Mouse (Mus musculus) 3T3-L1 (cell line): Measurements from ENCODE around the gene Zfp827.

Experiments
- DNase-seq: peaks from one replicate; pipeline ENCODE4 v3.0.0-alpha.2; 2015; ENCODE audit warnings: low read depth, low spot score

The Zfp827 gene

DNA sequence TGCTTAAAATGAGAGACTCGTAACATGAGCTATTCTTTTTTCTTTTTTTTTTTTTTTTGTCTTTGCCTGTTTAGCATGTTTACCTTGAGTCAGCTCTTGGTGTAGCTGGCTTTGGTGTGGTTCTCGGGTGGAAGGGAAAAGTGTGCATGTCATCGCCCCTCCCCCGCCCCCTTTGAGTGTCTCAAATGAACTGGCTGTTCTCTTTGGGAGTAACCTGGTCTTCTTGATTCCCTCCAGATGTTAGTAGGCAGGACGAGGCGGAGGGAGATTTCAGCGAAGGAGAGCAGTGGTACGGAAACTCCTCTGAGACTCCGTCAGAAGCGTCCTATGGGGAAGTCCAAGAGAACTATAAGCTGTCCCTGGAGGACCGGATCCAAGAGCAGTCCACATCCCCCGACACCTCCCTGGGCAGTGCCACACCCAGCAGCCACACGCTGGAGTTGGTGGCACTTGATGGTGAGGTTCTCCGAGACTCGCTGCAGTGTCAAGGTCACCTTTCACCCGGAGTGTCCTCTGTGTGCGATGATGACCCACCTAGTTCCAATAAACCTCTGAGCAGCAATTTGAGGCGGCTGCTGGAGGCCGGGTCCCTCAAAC is 31.9 kb downstream of the Zfp827 start:
- peak; percentile 75 for DNase-seq

DNA sequence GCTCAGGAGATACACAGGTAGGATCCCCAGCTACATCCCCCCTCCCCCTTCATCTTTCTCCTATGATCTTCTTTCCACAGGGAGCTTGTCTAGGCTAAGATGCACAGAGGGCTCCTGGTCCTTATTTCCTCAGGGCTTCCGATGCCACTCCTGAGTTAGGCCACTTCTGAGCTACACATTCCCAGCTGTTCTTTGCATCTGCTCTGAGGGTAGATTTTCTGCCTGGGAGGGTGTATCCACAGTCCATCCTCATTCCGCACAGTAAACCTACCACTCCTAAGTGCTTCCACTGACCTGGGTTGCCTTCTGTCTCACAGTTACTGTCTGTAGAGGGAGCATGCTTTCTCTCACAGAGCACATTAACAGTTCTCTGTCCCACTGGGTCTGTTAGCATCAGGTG is 37.7 kb downstream of the Zfp827 start:
- DNase-seq, result no peak

DNA sequence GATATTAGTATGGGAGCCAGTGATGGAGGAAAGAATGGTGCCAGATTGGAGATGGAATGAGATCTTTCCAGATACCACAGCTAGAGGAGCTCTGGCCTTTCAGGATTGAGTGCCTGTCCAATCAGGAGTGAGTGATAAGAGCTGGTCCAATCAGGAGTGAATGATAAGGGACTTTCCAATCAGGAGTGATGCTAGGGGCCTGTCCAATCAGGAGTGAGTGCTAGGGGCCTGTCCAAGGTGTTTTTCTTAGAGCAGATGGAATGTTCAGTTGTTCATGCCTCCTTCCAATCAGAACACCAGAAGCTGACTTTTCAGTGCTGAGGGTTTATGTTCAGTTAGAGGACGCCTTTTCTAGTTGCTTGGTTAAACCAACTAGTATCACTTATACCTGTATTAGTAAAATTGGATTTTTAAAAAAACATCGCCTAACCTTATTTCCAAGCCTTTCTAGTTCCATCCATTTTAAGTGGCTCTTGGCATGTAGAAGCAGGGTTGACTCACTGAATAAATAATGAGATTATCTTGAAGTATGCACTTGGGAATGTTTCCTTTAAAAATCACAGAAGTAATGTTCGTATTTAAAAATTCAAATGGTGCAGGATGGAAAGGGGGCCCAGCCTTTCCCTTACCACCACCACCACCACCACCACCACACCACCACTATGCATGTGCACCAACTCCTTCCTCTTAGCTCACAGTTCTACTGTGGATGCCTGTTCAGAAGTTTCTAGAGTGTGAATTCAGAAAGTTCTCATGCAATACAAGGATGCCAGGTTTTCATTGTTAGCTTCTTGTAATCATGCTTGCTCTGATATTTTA is 39.8 kb downstream of the Zfp827 start:
- DNase-seq, result peak; percentile 53

DNA sequence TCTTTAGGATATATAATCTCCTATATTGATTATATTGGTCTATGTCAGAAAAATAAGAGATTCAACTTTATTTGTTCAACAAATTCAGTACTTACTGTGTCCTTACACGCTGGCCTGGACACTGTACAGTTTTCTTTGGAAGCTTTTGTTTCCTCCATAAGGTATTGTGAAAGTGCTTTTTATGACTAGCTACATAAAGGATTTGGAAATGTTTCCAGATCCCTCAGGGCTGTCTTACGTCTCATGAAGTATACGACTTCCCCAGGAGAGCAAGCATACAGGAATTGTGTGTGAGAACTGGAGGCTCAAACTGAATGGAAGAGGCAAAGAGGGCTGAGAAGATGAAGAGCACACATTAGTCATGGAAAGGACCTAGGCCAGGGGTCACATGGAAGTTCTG is 45.1 kb downstream of the Zfp827 start:
- DNase-seq, result no peak

DNA sequence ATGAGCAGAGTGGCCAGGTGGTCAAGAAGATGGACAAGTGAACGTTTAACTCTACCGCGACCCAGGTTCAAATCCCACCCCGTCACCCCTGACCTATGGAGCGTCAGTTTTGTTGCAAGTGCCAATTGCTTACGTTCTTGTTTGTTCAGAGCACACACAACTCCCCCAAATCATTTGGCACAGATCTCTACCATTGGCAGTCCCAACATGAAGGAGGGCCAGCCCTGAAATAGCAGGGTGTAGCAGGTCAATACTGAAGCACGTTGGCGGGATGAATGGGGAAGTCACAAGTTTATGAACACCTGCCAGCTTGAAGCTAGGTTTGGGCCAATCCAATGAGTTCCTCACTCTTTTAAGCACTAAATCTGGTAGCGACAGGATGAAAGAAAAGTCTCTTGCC is 46.7 kb downstream of the Zfp827 start:
- no peak for DNase-seq

DNA sequence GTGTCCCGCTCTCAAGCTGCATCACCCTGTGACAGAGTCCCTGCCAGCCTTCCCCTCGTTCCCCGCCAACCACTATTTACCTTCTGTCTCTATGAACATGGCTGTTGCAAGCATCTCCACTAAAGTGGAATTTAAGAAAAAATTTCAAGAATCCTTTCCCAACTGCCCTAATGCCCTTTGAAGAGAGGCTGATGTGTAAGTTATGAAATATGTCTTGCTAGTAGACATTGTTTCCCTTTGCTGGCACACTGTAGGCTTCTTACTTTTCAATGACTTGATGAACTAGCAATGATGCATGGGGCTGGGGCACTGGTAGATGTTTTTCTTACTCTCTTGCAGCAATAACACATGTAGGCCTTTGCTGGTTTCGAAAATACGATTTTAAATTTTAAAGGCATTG is 49.0 kb downstream of the Zfp827 start:
- DNase-seq, result peak; percentile 26

DNA sequence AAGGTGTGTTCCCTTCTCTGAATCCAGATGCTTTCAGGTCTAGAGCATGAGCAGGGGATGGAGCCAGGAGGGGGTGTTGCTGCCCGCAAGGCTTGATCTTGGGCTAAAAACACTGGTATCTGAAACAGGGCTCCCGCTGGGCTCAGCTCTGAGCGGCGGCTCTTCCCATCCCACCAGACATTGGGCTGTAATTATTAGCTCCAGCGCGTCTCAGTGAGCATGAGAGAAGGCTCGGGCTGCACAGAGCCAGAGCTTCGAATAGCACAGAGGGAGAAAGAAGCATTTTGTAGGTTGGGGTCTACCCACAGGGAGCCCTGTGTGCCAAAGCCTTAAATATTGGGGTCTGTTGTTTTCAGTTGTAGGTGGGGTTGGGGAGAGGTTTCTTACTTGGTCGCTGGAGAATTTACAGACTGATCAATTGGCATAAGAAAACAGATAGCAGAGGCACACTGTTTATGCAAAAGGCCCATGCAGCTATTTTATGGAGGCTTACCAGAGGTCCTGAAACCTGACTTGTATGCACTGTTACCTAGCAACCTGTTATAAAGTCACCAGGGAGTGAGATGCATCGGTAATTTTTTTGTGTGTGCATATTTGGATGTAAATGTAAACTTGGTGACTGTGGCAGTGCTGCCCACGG is 50.4 kb downstream of the Zfp827 start:
- DNase-seq, result no peak

DNA sequence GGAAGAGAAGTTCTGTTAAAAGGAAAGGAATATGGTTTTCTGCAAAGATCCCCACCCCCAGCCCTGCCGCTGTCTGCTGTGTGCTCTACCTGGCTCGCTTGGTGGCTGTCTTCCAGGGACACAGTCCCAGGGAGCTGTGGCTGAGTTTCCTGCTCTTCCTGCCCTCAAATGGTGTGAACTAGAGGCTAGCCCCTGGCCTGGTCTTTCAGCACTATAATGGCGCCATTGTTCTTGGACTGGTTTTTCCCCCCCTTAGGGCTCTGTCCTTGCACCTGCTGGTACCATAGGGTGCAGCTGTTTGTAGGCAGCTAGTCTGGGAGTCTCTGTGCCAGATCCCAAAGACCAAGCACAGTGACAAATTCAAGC is 50.9 kb downstream of the Zfp827 start:
- DNase-seq, result no peak

DNA sequence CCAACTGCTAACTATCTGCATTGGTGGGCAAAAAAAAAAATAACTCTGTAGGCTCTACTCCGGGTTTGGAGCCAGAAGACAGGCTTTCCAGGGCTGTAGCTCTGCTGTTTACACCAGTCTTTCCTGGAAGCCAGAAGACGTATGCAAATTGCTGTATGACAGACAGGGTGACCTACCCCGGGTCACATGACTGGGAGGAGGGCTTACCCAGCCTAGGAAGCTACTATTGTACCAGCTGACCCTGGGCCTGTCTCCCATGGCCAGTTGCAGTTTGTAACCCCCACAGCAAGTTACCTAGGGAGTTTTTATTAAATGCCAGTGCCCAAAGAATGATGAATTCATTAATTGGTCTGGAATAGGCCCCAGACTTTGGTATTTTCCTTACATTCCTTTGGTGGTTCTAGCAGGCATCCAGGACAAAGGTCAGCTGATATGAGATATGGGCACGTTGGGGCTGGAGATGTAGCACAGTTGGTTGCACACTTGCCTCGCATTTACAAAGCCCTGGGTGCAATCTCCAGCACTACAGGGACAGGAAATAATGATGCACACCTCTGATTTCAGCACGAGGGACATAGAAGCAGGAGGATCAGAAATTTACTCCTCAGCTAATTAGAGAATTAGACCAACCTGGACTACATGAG is 52.0 kb downstream of the Zfp827 start:
- peak; percentile 39 for DNase-seq

DNA sequence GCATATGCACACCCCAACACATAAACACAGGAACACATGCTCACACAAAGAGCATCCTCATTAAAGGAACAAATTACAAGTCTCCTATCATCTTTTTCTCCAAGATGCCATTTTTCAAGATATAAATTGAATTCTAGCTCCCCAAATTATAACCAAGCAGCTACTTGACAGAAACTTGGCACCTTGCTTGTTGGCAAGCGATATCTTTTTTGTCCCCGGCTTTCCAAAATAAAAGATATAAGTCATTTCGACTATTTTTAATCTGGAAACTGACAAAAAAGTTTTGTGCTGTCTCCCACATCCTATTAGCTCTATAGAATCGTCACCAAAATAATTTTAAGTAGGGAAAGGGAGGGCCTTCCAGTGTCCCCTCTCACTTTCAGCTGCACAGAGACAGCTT is 53.1 kb downstream of the Zfp827 start:
- DNase-seq, result no peak

DNA sequence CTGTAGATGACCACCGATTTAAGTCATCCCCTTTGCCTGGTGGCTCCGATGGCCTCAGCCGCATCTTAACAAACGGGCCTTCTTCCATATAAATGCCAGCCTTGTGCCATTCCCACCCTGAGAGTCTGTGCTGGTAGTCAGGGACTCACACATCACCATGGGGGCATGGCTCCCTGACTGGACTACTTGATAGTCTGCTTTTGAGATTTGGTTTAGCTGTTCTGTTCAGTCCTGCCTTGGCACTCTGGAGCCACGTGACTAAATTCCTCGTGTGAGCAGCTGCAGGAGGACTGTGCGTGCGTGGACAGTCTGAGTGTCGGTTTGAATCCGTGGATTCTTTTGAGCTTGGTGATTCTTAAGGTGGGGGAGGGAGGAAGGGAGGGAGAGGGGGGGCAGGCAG is 53.7 kb downstream of the Zfp827 start:
- DNase-seq, result no peak

DNA sequence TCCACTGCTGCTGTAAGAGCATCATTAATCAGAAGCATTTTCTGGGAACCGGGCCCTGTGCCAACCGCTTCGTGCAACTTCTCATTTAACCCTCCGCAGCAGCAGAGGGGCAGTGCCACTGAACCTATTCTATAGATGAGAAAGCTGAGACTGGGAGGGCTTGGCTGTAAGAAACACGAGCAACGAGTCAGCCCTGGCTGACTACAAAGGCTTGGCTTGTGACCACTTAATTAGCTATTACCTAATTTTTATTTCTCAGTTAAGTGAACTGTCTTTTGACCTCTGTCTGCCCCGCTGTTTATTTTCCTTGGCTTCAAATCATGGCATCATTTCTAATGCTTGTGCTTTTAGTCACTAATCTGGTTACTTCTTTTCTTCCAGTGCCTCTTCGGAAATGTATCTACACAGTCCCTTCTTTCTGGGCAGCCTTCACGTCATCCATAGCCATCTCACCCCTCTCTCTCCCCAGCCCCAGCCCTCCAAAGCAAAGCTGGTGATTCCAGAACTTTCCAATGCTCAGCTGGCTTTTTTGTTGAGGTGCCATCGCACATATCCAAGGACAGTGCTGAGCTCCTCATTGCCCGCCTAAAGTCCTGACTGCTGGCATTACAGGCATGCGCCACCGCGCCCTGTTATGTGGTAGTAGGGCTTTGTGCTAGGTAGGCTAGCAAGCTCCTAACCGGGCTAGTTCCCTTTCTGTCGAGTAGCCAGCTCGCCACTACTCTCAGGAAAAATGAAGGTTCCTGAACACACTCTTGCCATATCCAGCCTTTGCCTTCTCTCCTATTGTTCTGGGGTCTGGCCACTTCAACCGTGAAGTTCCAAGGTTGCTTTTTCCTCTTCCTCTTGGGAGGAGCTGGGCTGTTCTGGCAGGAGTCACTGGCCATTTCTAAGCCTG is 55.5 kb downstream of the Zfp827 start:
- peak; percentile 53 for DNase-seq

DNA sequence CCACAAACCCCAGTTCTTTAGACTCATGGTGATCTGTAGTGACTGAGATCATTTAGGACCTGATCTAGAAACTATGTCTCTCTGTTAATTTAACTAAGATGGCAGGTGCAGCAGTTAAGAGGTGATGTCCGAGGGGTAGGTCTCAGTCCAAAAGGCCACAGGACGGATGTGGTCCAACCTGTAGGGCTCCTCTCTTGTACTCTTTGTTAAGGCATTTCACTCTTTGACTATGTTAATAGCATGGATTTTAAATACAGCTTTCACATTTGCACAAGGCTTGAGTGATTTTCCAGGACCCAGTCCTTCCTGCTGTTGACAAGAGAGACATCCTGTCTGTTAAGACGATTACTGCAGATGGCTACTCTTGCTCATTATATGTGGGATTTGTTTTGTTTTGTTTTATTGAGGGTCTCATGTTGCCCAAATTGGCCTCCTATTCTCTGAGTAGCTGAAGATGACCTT is 56.2 kb downstream of the Zfp827 start:
- DNase-seq, result no peak

DNA sequence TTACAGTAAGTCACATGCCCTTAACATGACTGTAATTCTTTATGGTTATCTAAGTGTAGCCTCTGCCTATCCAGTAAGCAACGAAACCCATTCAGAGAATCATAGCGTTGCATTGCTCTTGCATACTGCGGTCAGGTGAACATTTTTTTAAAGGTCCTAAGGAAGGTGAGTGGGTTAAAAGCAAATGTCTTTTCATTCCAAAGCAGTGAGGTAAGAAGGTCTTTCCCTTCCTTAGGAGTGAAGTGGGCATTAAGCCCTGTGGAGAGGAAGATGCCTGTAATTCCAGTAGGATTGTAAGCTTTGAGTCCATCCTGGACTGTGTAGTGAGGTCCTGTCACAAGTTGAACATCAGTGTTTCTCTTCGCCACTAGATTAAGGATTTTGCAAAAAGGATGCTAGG is 66.2 kb downstream of the Zfp827 start:
- no peak for DNase-seq

DNA sequence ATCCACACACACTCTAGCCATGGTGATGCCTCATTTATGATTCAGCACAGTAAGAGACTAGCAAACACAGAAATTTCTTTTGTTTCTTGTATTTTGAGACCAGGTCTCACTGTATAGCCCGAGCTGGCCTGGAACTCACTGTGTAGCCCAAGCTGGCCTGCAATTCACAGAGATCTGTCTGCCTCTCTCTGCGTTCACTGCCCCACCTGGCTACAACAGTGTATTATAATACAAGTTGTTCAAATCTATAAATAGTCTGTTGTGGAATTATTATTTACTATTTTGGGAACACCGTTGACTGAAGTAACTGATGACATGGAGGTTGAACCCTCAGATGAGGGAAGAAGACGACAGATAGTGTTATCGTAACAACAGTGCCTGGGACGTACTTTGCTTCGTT is 66.9 kb downstream of the Zfp827 start:
- DNase-seq, result no peak

DNA sequence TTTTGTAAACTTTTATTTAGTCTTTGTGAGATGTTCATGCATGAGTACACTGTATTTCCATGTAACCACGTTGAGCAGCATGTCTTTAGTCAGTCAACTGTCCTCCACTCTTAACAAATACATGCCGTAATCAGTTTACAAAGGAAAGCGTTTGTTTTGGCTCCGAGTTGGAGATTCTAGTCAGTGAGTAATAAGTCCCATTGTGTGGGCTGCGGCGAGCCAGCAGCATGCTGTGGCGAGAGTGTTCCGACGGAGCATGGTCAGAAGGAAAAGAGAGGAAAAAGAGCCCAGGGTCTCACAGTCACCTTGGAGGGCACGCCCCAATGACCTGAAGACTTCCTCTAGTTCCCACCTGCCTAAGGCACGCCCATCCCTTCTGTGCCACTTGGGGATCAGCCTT is 68.7 kb downstream of the Zfp827 start:
- peak; percentile 61 for DNase-seq

DNA sequence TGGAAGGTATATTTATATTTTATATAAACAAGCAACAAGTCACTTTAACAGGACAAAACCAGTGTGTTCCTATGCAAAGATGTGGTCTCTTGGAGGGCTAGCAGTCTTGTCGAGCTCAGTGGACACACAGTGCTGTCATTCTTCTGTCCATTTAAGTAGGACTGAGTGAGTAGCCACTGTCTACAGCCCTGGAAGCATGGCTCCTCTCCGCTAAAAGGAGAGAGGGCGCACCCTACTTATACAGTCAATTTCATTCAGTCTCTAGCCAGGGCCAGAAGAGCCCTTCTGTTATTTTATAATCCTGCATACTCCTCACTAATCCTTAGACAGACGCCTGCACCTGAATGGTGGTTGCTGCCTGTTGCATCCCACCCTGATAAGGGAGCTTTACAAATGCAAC is 74.5 kb downstream of the Zfp827 start:
- no peak for DNase-seq

DNA sequence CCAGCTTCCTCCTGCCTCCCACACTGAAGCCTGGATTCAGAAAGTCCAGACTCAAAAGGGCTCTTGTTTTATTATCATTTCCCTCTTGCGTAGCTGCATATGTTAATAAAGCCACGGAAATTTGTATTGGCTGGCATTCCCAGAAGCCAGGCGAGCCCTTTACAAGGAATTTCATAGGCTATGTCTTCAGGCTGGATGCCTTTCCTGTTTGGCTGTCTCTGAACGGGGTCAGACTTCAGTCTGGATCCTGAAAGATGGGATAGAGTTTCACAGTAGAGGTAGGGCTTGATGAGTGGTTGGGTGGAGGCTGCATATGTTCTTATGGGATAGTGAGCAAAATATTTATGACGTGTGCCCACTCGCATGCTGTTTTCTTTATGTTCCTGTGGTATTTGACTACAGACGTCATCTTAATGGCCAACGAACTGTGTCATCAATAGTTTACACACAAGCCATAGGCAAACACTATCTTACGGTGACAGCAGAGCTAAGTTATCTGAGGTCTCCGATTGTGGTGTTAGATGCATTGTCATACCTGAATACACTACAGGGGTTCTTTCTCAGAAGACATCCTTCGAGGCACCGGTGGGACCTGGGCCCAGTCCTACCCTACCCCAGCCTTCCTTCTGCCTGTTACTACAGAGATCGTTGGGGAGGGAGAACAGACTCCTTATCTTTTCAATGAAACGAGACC is 75.1 kb downstream of the Zfp827 start:
- no peak for DNase-seq

DNA sequence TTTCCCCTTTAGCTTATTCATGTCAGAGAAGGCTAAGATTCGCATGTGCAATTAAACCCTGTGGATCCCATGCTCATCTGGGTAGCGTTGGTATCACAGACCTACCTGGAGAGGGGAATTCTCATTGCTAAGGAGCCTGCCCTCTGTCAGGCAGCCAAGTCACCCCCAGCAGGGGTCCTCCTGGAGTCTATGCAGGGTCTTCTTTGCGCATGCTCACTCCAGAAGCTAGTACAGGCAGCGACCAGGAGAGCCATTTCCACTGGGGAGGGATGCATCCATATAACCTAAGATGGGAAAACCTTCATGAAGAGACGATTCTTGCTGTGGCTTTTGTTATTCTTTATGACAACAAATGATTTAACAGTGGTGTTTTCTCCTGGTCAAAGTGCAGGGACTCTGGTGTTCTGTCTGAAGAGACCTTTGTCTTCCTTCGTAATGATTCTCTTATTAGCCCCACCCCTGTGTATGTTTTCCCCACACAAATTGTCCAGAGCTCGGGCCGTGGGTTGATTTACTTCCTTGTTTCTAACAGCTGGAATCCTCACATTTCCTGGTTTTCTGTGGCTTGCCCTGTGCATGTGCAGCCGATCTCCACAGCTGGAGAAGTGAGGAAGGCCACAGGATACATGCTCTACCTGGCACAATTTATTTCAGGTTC is 75.8 kb downstream of the Zfp827 start:
- DNase-seq, result no peak

DNA sequence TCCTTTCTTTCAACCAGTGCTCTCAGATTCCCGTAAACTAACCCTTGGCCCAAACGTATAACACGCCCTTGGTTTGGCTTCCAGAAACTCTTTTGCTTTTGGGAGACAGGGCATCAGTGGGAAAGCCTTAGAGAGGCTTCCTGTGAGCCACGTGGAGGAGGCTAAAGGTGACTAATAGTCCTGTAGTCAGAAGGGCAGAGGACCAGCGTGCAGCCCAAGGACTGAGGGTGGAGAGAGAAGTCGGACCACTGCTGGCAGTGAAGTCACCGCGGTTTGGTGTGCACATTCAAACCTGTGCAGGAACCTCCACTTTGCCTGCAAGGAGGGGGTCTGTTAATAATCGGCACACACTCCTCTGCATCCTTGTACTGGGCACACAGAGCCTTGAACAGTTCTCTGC is 76.4 kb downstream of the Zfp827 start:
- no peak for DNase-seq
